Mouse (Mus musculus): ENCODE data around the gene Hoxc9. TPM values are rescaled to one million over a fixed set of nuclear protein-coding genes. Genes with fewer than 3 reads are reported as not detected.

Hoxc9 gene
- polyA plus RNA-seq, 1 experiment from 2014 or later, result not detected

GRCm38 (mm10) chr15:102961728-102962127 is 14.5 kb upstream of the Hoxc9 start:
- ATAC-seq, result no peak
- Histone ChIP-seq H3K9ac (no peak overlapping the region), H3K4me2 (no peak overlapping the region), H3K4me1 (no peaks in the 10 kb centered on the region), H3K27ac (no peak overlapping the region), H3K36me3 (no peaks in the 10 kb centered on the region), H3K4me3 (no peak overlapping the region), H3K27me3 (replicated peaks) (peaks cover 98% of the 10 kb centered on the region), H3K9me3 (replicated peaks) (no peaks in the 10 kb centered on the region)
- WGBS (ENCODE audit: insufficient replicate concordance), result 5% methylated on average over 6 of the region's 6 CpGs

DNA sequence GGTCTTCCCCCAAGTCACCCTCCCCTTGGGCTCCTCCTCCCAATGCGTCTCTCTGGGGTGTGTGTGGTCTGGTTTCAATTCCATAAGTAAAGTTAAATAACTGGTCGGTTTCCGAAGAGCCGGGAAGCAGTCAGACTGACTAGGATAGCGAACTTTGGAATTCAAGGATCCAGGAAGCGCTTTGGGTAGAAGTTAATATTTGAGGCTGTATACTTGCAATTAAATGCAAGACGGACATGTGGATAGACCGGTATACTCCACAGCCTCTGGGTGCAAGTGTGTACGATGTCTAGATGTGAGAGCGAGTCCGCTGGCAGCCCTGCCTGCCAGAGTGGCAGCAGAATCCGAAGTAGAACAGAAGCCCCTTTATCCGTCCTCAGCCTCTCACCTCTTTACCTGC is 13.7 kb upstream of the Hoxc9 start:
- peaks cover 98% of the 10 kb centered on the region for H3K27me3 ChIP-seq (replicated peaks)
- H3K27ac ChIP-seq, result no peak overlapping the region
- no peaks in the 10 kb centered on the region for H3K36me3 ChIP-seq
- no peaks in the 10 kb centered on the region for H3K4me1 ChIP-seq
- no peak for ATAC-seq
- no peak overlapping the region for H3K4me2 ChIP-seq
- WGBS (ENCODE audit: insufficient replicate concordance), result 2% methylated on average over 13 of the region's 13 CpGs
- no peak overlapping the region for H3K4me3 ChIP-seq
- H3K9me3 ChIP-seq (replicated peaks), result no peaks in the 10 kb centered on the region
- H3K9ac ChIP-seq, result no peak overlapping the region

DNA sequence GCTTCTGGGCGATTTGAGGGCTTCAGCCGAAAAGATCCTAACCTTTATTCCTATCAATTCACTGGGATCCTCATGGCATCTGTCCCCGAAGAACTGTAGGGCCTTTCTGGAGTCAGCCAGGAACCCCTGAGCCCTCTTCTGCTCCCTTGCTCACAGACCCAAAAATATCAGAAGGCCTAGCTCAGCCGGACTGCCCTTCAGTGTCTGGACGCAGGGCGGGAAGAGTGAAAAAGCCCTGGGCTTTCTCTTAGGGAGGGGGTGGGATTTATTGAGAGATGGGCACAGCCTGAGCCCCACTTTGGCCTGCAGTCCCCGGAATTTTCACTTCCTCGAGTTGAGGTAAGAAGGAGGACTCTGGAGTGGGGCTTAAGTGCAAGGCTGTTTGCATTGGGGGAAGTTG is 13.0 kb upstream of the Hoxc9 start:
- Histone ChIP-seq H3K4me3 (no peak overlapping the region), H3K36me3 (no peaks in the 10 kb centered on the region), H3K27ac (no peak overlapping the region), H3K9me3 (replicated peaks) (no peaks in the 10 kb centered on the region), H3K4me1 (no peaks in the 10 kb centered on the region), H3K4me2 (no peak overlapping the region), H3K9ac (no peak overlapping the region), H3K27me3 (replicated peaks) (peaks cover 97% of the 10 kb centered on the region)
- WGBS (ENCODE audit: insufficient replicate concordance), result 6% methylated on average over 8 of the region's 8 CpGs
- no peak for ATAC-seq

GRCm38 (mm10) chr15:102963671-102964640 is 12.3 kb upstream of the Hoxc9 start:
- peaks cover 97% of the 10 kb centered on the region for H3K27me3 ChIP-seq (replicated peaks)
- no peak overlapping the region for H3K27ac ChIP-seq
- H3K9me3 ChIP-seq (replicated peaks), result no peaks in the 10 kb centered on the region
- no peaks in the 10 kb centered on the region for H3K4me1 ChIP-seq
- no peak overlapping the region for H3K4me2 ChIP-seq
- H3K9ac ChIP-seq, result no peak overlapping the region
- no peaks in the 10 kb centered on the region for H3K36me3 ChIP-seq
- ATAC-seq, result no peak
- H3K4me3 ChIP-seq, result no peak overlapping the region
- 2% methylated on average over 28 of the region's 28 CpGs for WGBS (ENCODE audit: insufficient replicate concordance)

DNA sequence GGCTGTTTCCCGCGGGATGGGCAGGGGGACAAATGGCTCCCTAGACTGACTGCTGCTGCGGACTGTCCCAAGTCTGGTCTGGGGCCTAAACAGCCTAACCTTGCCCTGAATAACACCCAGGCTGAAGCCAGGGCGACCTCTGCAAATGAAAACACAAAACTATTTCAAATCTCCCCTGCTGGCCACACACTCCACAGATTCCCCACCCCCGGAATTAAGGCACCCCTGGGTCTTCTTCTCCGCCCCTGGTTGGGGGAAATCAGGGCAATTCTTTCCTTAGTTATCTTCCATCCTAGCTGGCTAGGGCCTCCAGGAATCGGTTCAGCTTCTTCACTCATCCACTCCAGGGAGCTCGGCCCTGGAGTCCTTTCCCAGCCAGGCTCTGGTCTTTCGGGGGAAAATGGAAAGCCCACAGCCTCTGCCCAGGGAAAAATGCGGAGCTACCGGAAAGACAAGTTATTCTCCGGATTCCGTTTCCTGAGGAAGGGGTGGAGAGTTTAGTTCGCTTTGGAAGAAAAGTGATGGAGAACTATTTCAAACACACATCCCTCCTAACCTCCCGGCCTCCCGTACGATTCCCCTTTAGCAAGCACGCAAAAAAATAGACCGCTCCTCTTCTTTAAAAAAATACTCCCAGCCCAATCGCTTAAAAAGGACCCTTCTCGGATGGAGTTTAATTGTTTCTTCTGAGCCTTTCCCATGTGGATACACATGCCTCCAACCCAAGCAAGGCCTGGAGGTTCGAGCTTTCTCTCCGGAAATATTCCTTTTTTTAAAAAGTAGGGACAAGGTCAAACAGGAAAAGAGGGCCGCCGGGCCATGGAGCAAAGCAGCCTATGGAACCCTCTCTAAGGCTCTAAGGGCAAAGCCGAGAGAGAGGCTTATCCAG is 11.0 kb upstream of the Hoxc9 start:
- Histone ChIP-seq H3K4me3 (no peak overlapping the region), H3K4me2 (no peak overlapping the region), H3K4me1 (no peaks in the 10 kb centered on the region), H3K9ac (no peak overlapping the region), H3K36me3 (no peaks in the 10 kb centered on the region), H3K27me3 (replicated peaks) (peaks cover 98% of the 10 kb centered on the region), H3K27ac (no peak overlapping the region), H3K9me3 (replicated peaks) (no peaks in the 10 kb centered on the region)
- WGBS (ENCODE audit: insufficient replicate concordance), result 5% methylated on average over 26 of the region's 26 CpGs
- ATAC-seq, result no peak

- WGBS (ENCODE audit: insufficient replicate concordance), result 4% methylated on average over 29 of the region's 30 CpGs
- H3K4me1 ChIP-seq, result no peaks in the 10 kb centered on the region
- no peak for ATAC-seq
- H3K9me3 ChIP-seq (replicated peaks), result no peaks in the 10 kb centered on the region
- peak overlapping the region; percentile 27; the same call in 1 of the 2 replicates for H3K4me2 ChIP-seq
- H3K4me3 ChIP-seq, result peak overlapping the region; percentile 9; the same call in 1 of the 2 replicates
- no peak overlapping the region for H3K27ac ChIP-seq
- H3K9ac ChIP-seq, result no peak overlapping the region
- H3K27me3 ChIP-seq (replicated peaks), result peaks cover 98% of the 10 kb centered on the region
- no peaks in the 10 kb centered on the region for H3K36me3 ChIP-seq
These were observed 10.1 kb upstream of the Hoxc9 start for GRCm38 (mm10) chr15:102965892-102966775.

- H3K4me2 ChIP-seq, result peak within 1 kb of the TSS; percentile 27; the same call in 1 of the 2 replicates
- H3K9me3 ChIP-seq (replicated peaks), result no peaks in the 10 kb centered on the region
- H3K4me3 ChIP-seq, result peak within 1 kb of the TSS; percentile 9; the same call in 1 of the 2 replicates
- no peak within 1 kb of the TSS for H3K27ac ChIP-seq
- H3K9ac ChIP-seq, result no peak within 1 kb of the TSS
- no peaks in the 10 kb centered on the region for H3K4me1 ChIP-seq
- 4% methylated on average over 27 of the region's 27 CpGs for WGBS (ENCODE audit: insufficient replicate concordance)
- H3K36me3 ChIP-seq, result no peaks in the 10 kb centered on the region
- peaks cover 98% of the 10 kb centered on the region for H3K27me3 ChIP-seq (replicated peaks)
- ATAC-seq, result no peak
These were observed 9.4 kb upstream of the Hoxc9 start, which contains the start of gene Hoxc10 for GRCm38 (mm10) chr15:102966776-102967311. TSS of gene Hoxc10 (plus strand) at chr15:102966796.

DNA sequence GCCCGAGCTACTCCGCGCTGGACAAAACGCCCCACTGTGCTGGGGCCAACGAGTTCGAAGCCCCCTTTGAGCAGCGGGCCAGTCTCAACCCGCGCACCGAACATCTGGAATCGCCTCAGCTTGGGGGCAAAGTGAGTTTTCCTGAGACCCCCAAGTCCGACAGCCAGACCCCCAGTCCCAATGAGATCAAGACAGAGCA is 9.0 kb upstream of the Hoxc9 start, which contains the start of gene Hoxc5:
Gene Hoxc5, plus strand, starts transcription at position 132 of the 199 bp plus-strand sequence.
- ATAC-seq, result no peak
- Histone ChIP-seq H3K27ac (no peak within 1 kb of the TSS), H3K9ac (no peak within 1 kb of the TSS), H3K9me3 (replicated peaks) (no peaks in the 10 kb centered on the region), H3K4me3 (peak within 1 kb of the TSS; percentile 9; the same call in 1 of the 2 replicates), H3K4me1 (no peaks in the 10 kb centered on the region), H3K4me2 (peak within 1 kb of the TSS; percentile 27; the same call in 1 of the 2 replicates), H3K36me3 (no peaks in the 10 kb centered on the region), H3K27me3 (replicated peaks) (peaks cover 99% of the 10 kb centered on the region)
- 6% methylated on average over 12 of the region's 12 CpGs for WGBS (ENCODE audit: insufficient replicate concordance)

GRCm38 (mm10) chr15:102967511-102968397 is 8.5 kb upstream of the Hoxc9 start:
- Histone ChIP-seq H3K36me3 (no peaks in the 10 kb centered on the region), H3K4me1 (no peaks in the 10 kb centered on the region), H3K27ac (no peak overlapping the region), H3K4me2 (no peak overlapping the region), H3K27me3 (replicated peaks) (peaks cover 99% of the 10 kb centered on the region), H3K9me3 (replicated peaks) (no peaks in the 10 kb centered on the region), H3K9ac (no peak overlapping the region), H3K4me3 (no peak overlapping the region)
- 4% methylated on average over 34 of the region's 34 CpGs for WGBS (ENCODE audit: insufficient replicate concordance)
- ATAC-seq, result no peak

DNA sequence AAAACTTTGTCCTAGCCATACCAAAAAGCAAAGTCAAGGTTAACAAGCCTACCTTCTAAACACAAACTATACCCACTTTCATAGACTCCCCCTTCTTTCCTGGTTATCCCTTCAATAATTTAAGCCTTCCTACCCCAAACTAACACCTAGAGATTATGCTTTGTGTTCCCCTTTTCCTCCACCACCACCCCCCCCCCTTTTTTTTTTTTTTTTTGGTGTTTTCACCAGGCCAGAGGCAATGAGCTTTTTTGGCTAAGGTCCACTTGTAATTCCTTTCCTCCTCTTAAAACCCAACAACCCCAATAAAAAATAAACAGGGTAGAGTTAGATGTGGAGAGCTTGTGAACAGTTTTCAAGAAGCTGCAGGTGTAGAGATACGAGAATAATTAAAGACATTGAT is 6.9 kb upstream of the Hoxc9 start:
- 7% methylated on average over 1 of the region's 1 CpGs for WGBS (ENCODE audit: insufficient replicate concordance)
- ATAC-seq, result no peak

More for the DNA sequence above, 6.9 kb upstream of the Hoxc9 start:
- Histone ChIP-seq H3K4me2 (no peak overlapping the region), H3K36me3 (no peaks in the 10 kb centered on the region), H3K9me3 (replicated peaks) (no peaks in the 10 kb centered on the region), H3K4me1 (no peaks in the 10 kb centered on the region), H3K9ac (no peak overlapping the region), H3K27ac (no peak overlapping the region), H3K27me3 (replicated peaks) (peaks cover 99% of the 10 kb centered on the region), H3K4me3 (no peak overlapping the region)

All from liver, embryonic 12.5 days (tissue).